Mouse (Mus musculus): ENCODE results near the gene Myh7.

DNA sequence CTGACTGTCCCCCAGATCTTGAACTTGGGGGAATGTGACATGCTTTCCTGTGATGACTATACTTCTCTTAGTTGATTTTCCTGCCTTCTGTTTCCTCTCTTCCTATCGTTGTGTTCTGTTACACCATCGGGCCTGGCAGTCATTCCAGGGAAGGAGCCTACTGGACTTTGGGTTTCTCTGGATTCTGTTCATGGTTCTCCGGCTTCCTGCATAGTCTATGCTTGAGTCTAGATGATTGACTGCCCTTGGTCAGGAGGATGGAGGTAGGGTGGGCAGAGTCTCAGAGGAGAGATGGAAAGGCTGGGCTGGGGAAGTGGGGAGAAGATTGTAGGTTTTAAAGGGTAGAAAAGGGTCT lies 54.3 kb downstream of the Myh7 start:
- TF ChIP-seq CTCF (IDR thresholded peaks at IDR 0.05; ENCODE audit: low read depth) = no peak
- no peak for TF ChIP-seq EP300 (IDR thresholded peaks at IDR 0.05; ENCODE audit: low read depth)
